Mouse (Mus musculus): ENCODE measurements at regions not wholly inside any gene's neighbourhood (a gene's known extent, or its start where the extent isn't known, plus 50 kb on each side); places are given as distances from the start of the nearest gene placed in this dataset.
"Not testable (repeated sequence)": the region's sequence is repeated elsewhere in the genome, so short reads cannot be mapped to it uniquely, and the experiment has no call there.

- DNase-seq (ENCODE audit: low spot score in 2 of 2): peak; percentile 2 to 19
Measured at GRCm38 (mm10) chr4:8084954-8085639, 153.7 kb downstream of the Car8 start.

GRCm38 (mm10) chr4:8079349-8079748 lies 159.5 kb downstream of the Car8 start:
- no peak for DNase-seq (ENCODE audit: low spot score in 2 of 2)

GRCm38 (mm10) chr4:8072989-8073573 lies 165.8 kb downstream of the Car8 start:
- DNase-seq (ENCODE audit: low spot score in 2 of 2): no peak

- DNase-seq (ENCODE audit: low spot score in 2 of 2): not testable (repeated sequence)
Measured at GRCm38 (mm10) chr4:8070693-8071092, 168.1 kb downstream of the Car8 start.

- DNase-seq (ENCODE audit: low spot score in 2 of 2): no peak
Measured at GRCm38 (mm10) chr4:8068086-8068485, 170.8 kb downstream of the Car8 start.

GRCm38 (mm10) chr4:8041776-8042175 lies 197.1 kb downstream of the Car8 start:
- no peak for DNase-seq (ENCODE audit: low spot score in 2 of 2)

- no peak for DNase-seq (ENCODE audit: low spot score in 2 of 2)
Measured at GRCm38 (mm10) chr4:8037863-8038262, 201.0 kb downstream of the Car8 start.

GRCm38 (mm10) chr4:8033402-8033801 lies 205.4 kb downstream of the Car8 start:
- DNase-seq (ENCODE audit: low spot score in 2 of 2): not testable (repeated sequence)

- peak in 1 of 2 experiments; percentile 3 for DNase-seq (ENCODE audit: low spot score in 2 of 2)
Measured at GRCm38 (mm10) chr4:8005155-8005554, 233.7 kb downstream of the Car8 start.

- no peak for DNase-seq (ENCODE audit: low spot score in 2 of 2)
Measured at GRCm38 (mm10) chr4:7997575-7997953, 241.3 kb downstream of the Car8 start.

- DNase-seq (ENCODE audit: low spot score in 2 of 2): no peak
Measured at GRCm38 (mm10) chr4:7996923-7997574, 241.8 kb downstream of the Car8 start.

GRCm38 (mm10) chr4:7992944-7993343 lies 245.9 kb downstream of the Car8 start:
- no peak for DNase-seq (ENCODE audit: low spot score in 2 of 2)

- no peak for DNase-seq (ENCODE audit: low spot score in 2 of 2)
Measured at GRCm38 (mm10) chr4:7987781-7988180, 251.1 kb downstream of the Car8 start.

GRCm38 (mm10) chr4:7987346-7987745 lies 251.5 kb downstream of the Car8 start:
- DNase-seq (ENCODE audit: low spot score in 2 of 2): no peak

- no peak for DNase-seq (ENCODE audit: low spot score in 2 of 2)
Measured at GRCm38 (mm10) chr4:7984814-7985213, 254.0 kb downstream of the Car8 start.

GRCm38 (mm10) chr4:7979772-7980351 lies 259.0 kb downstream of the Car8 start:
- no peak for DNase-seq (ENCODE audit: low spot score in 2 of 2)

- DNase-seq (ENCODE audit: low spot score in 2 of 2): no peak
Measured at GRCm38 (mm10) chr4:7977661-7978444, 261.0 kb downstream of the Car8 start.

GRCm38 (mm10) chr4:7970272-7970671 lies 268.6 kb downstream of the Car8 start:
- DNase-seq (ENCODE audit: low spot score in 2 of 2): no peak

GRCm38 (mm10) chr4:7965663-7966062 lies 273.2 kb downstream of the Car8 start:
- no peak for DNase-seq (ENCODE audit: low spot score in 2 of 2)

GRCm38 (mm10) chr4:7961521-7962172 lies 277.2 kb downstream of the Car8 start:
- no peak for DNase-seq (ENCODE audit: low spot score in 2 of 2)

- DNase-seq (ENCODE audit: low spot score in 2 of 2): no peak
Measured at GRCm38 (mm10) chr4:7960335-7960734, 278.5 kb downstream of the Car8 start.
